ENCODE assay signal across 18 mouse cellular contexts in the genomic region with DNA sequence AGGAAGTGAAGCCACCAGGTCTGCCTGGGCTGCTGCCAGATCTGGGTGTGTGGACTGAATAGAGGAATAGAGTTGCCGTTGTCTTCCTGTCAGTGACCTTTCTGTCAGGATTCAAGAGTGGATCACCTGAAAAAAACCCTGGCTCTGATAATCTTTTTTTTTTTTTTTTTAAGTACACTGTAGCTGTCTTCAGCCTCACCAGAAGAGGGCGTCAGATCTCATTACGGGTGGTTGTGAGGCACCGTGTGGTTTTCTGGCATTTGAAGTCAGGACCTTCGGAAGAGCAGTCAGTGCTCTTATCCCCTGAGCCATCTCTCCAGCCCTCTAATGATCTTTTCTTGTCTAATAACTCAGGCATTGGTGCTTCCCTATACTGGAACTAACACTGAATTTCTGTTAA. TPM values are rescaled to one million over a fixed set of nuclear protein-coding genes. Genes with fewer than 3 reads are reported as not detected.
DNase-seq lines count a peak whose midpoint lies in the region; ATAC-seq and TF ChIP-seq lines count a peak whose summit lies in the region.
"Had no signal": no experiment of that assay in that cellular context is flagged by ENCODE, and none has a peak within 500 bp of the region (broad histone marks: within the 10 kb centered on the region; RNA-seq: fewer than 3 reads in every experiment).

No protein-coding gene starts in this region.

- no peak for DNase-seq in forebrain, postnatal 0 days
- no peak for DNase-seq in forebrain, embryonic 11.5 days (ENCODE audit: low spot score)
- DNase-seq in liver, embryonic 14.5 days (ENCODE audit: low read depth in 3 of 3, low spot score in 3 of 3), result no peak
- DNase-seq in ES-CJ7 (ENCODE audit: low read depth, low spot score), result peak; percentile 59
- peak; percentile 27 for DNase-seq in naive thymus-derived CD4-positive, alpha-beta T cell, adult 2 months (ENCODE audit: low read depth)
- DNase-seq in cerebellum, postnatal 25 days, result no peak
- DNase-seq: adrenal gland, postnatal 10 days; gastrocnemius, postnatal 10 days; heart, postnatal 4 days; right cerebral cortex, postnatal 25 days; thymus, postnatal 25 days had no signal

- no peak overlapping the region for H3K4me2 ChIP-seq in forebrain, postnatal 0 days (ENCODE audit: low read depth)
- no peak overlapping the region for H3K4me2 ChIP-seq in forebrain, embryonic 11.5 days (ENCODE audit: low read depth, low read length, severe bottlenecking)
- H3K4me2 ChIP-seq in liver, embryonic 14.5 days (ENCODE audit: low read depth), result no peak overlapping the region
- no peak overlapping the region for H3K4me2 ChIP-seq in liver, embryonic 12.5 days
- no peak overlapping the region for H3K4me2 ChIP-seq in forebrain, embryonic 12.5 days
- H3K4me2 ChIP-seq: embryonic facial prominence, embryonic 15.5 days; heart, embryonic 12.5 days; limb, embryonic 13.5 days; midbrain, embryonic 11.5 days had no signal

- no peaks in the 10 kb centered on the region for H3K27me3 ChIP-seq in forebrain, postnatal 0 days (ENCODE audit: insufficient read depth, low read length)
- H3K27me3 ChIP-seq in forebrain, embryonic 11.5 days (ENCODE audit: control insufficient read depth, insufficient read depth, low read length), result no peaks in the 10 kb centered on the region
- no peaks in the 10 kb centered on the region for H3K27me3 ChIP-seq in liver, embryonic 14.5 days (ENCODE audit: control insufficient read depth, insufficient read depth, low read length)
- no peaks in the 10 kb centered on the region for H3K27me3 ChIP-seq in liver, embryonic 12.5 days (replicated peaks)
- H3K27me3 ChIP-seq in forebrain, embryonic 12.5 days, result no peaks in the 10 kb centered on the region
- H3K27me3 ChIP-seq: embryonic facial prominence, embryonic 15.5 days; heart, embryonic 12.5 days; limb, embryonic 13.5 days had no signal

- H3K4me3 ChIP-seq in forebrain, postnatal 0 days (ENCODE audit: low read depth, low read length), result no peak overlapping the region
- no peak overlapping the region for H3K4me3 ChIP-seq in forebrain, embryonic 11.5 days (ENCODE audit: low read depth, low read length)
- no peak overlapping the region for H3K4me3 ChIP-seq in liver, embryonic 14.5 days (ENCODE audit: insufficient read depth in 1 of 2, low read depth in 2 of 2, low read length in 2 of 2)
- H3K4me3 ChIP-seq in liver, embryonic 12.5 days, result no peak overlapping the region
- no peak overlapping the region for H3K4me3 ChIP-seq in forebrain, embryonic 12.5 days (replicated peaks)
- H3K4me3 ChIP-seq: embryonic facial prominence, embryonic 15.5 days; heart, embryonic 12.5 days; limb, embryonic 13.5 days had no signal

- H3K36me3 ChIP-seq in forebrain, postnatal 0 days (ENCODE audit: insufficient read depth), result peaks cover 85% of the 10 kb centered on the region
- peaks cover 9% of the 10 kb centered on the region for H3K36me3 ChIP-seq in forebrain, embryonic 11.5 days (ENCODE audit: control insufficient read depth, insufficient read depth, low read length)
- H3K36me3 ChIP-seq in liver, embryonic 14.5 days (replicated peaks; ENCODE audit: control insufficient read depth, insufficient read depth, low read depth), result peaks cover 61% of the 10 kb centered on the region
- H3K36me3 ChIP-seq in liver, embryonic 12.5 days, result peaks cover 94% of the 10 kb centered on the region
- peaks cover 75% of the 10 kb centered on the region for H3K36me3 ChIP-seq in forebrain, embryonic 12.5 days (replicated peaks)

- H3K9me3 ChIP-seq in forebrain, postnatal 0 days (ENCODE audit: low read length), result no peaks in the 10 kb centered on the region
- no peaks in the 10 kb centered on the region for H3K9me3 ChIP-seq in forebrain, embryonic 11.5 days (ENCODE audit: control insufficient read depth, low read length)
- no peaks in the 10 kb centered on the region for H3K9me3 ChIP-seq in liver, embryonic 14.5 days (ENCODE audit: control insufficient read depth, low read length)
- H3K9me3 ChIP-seq in liver, embryonic 12.5 days (replicated peaks), result no peaks in the 10 kb centered on the region
- H3K9me3 ChIP-seq in forebrain, embryonic 12.5 days, result no peaks in the 10 kb centered on the region
- H3K9me3 ChIP-seq: embryonic facial prominence, embryonic 15.5 days; heart, embryonic 12.5 days; limb, embryonic 13.5 days had no signal

- H3K9ac ChIP-seq in forebrain, postnatal 0 days, result no peak overlapping the region
- H3K9ac ChIP-seq in forebrain, embryonic 11.5 days (ENCODE audit: low read length), result no peak overlapping the region
- H3K9ac ChIP-seq in liver, embryonic 14.5 days (replicated peaks), result no peak overlapping the region
- H3K9ac ChIP-seq in liver, embryonic 12.5 days, result no peak overlapping the region
- no peak overlapping the region for H3K9ac ChIP-seq in forebrain, embryonic 12.5 days
- H3K9ac ChIP-seq: embryonic facial prominence, embryonic 15.5 days; heart, embryonic 12.5 days; limb, embryonic 13.5 days had no signal

- 59% methylated on average over 5 of the region's 5 CpGs for whole genome bisulfite sequencing in forebrain, postnatal 0 days
- 73% methylated on average over 5 of the region's 5 CpGs for WGBS in forebrain, embryonic 11.5 days
- WGBS in liver, embryonic 14.5 days (ENCODE audit: insufficient replicate concordance), result 62% methylated on average over 5 of the region's 5 CpGs
- WGBS in liver, embryonic 12.5 days (ENCODE audit: insufficient replicate concordance), result 65% methylated on average over 5 of the region's 5 CpGs
- WGBS in forebrain, embryonic 12.5 days, result 69% methylated on average over 5 of the region's 5 CpGs

- no peak for TF ChIP-seq EP300 in liver, embryonic 14.5 days (IDR thresholded peaks at IDR 0.05; ENCODE audit: low read depth)

- peak; percentile 34 for TF ChIP-seq CTCF in forebrain, postnatal 0 days (IDR thresholded peaks at IDR 0.05; ENCODE audit: low read depth)
- peak; percentile 41 for TF ChIP-seq CTCF in liver, embryonic 14.5 days (IDR thresholded peaks at IDR 0.05; ENCODE audit: low read depth)

- H3K27ac ChIP-seq in forebrain, postnatal 0 days (ENCODE audit: low read depth, low read length), result no peak overlapping the region
- H3K27ac ChIP-seq in forebrain, embryonic 11.5 days (ENCODE audit: low read depth, low read length), result no peak overlapping the region
- no peak overlapping the region for H3K27ac ChIP-seq in liver, embryonic 14.5 days
- no peak overlapping the region for H3K27ac ChIP-seq in liver, embryonic 12.5 days
- no peak overlapping the region for H3K27ac ChIP-seq in forebrain, embryonic 12.5 days
- H3K27ac ChIP-seq: embryonic facial prominence, embryonic 15.5 days; limb, embryonic 13.5 days had no signal

- ATAC-seq in forebrain, postnatal 0 days, result no peak
- ATAC-seq in forebrain, embryonic 11.5 days (replicated peaks; ENCODE audit: low FRiP score), result no peak
- ATAC-seq in liver, embryonic 14.5 days (ENCODE audit: insufficient read depth), result no peak
- no peak for ATAC-seq in liver, embryonic 12.5 days
- no peak for ATAC-seq in forebrain, embryonic 12.5 days (ENCODE audit: low FRiP score)
- ATAC-seq: forebrain, embryonic 14.5 days had no signal

- no peaks in the 10 kb centered on the region for H3K4me1 ChIP-seq in forebrain, postnatal 0 days (ENCODE audit: insufficient read depth)
- H3K4me1 ChIP-seq in forebrain, embryonic 11.5 days (replicated peaks; ENCODE audit: control insufficient read depth, insufficient read depth, low read length), result no peaks in the 10 kb centered on the region
- H3K4me1 ChIP-seq in liver, embryonic 14.5 days (replicated peaks; ENCODE audit: control insufficient read depth in 2 of 2, insufficient read depth in 2 of 2, low read length in 1 of 2), result no peaks in the 10 kb centered on the region
- 0 out of 2 replicates have a peak, but pooled peaks cover 3% of the 10 kb centered on the region for H3K4me1 ChIP-seq in liver, embryonic 12.5 days
- no peaks in the 10 kb centered on the region for H3K4me1 ChIP-seq in forebrain, embryonic 12.5 days
- H3K4me1 ChIP-seq: heart, embryonic 12.5 days; limb, embryonic 13.5 days had no signal

RNA-seq across cellular contexts. Expression of a gene that starts 12.1 kb away (rescaled TPM):
- 12.7 and 14.8 TPM in 2 replicates for total RNA-seq in forebrain, postnatal 0 days (2014; rRNA removed)
- 1.2 and 1.8 TPM in 2 replicates for polyA plus RNA-seq in forebrain, postnatal 0 days (2015; fragmentation: Nextera tagmentation; extraction: Ambion mirVana)
- polyA plus RNA-seq in forebrain, embryonic 11.5 days (2014; fragmentation: Nextera tagmentation; extraction: Ambion mirVana), result 9.6 and 10.7 TPM in 2 replicates
- polyA plus RNA-seq in liver, embryonic 14.5 days (2012; rRNA removed), result 4.3 and 4.9 TPM in 2 replicates
- polyA plus RNA-seq in liver, embryonic 14.5 days (2014; fragmentation: Nextera tagmentation; extraction: Ambion mirVana), result 2.9 and 3.6 TPM in 2 replicates
- polyA plus RNA-seq in liver, embryonic 12.5 days (2016; fragmentation: Nextera tagmentation; extraction: Ambion mirVana), result 5.9 and 7.2 TPM in 2 replicates
- 6.5 and 7.7 TPM in 2 replicates for polyA plus RNA-seq in forebrain, embryonic 12.5 days (2016; fragmentation: Nextera tagmentation; extraction: Ambion mirVana)

RNA-seq across cellular contexts. Expression of a gene that starts 12.2 kb away (rescaled TPM):
- total RNA-seq in forebrain, postnatal 0 days (2014; rRNA removed), result 33.3 and 39.8 TPM in 2 replicates
- polyA plus RNA-seq in forebrain, postnatal 0 days (2015; fragmentation: Nextera tagmentation; extraction: Ambion mirVana), result 24.4 and 26.7 TPM in 2 replicates
- polyA plus RNA-seq in forebrain, embryonic 11.5 days (2014; fragmentation: Nextera tagmentation; extraction: Ambion mirVana), result 45.9 and 47.6 TPM in 2 replicates
- polyA plus RNA-seq in liver, embryonic 14.5 days (2012; rRNA removed), result 21.1 and 21.2 TPM in 2 replicates
- 28.7 and 32.6 TPM in 2 replicates for polyA plus RNA-seq in liver, embryonic 14.5 days (2014; fragmentation: Nextera tagmentation; extraction: Ambion mirVana)
- 47.2 and 48.0 TPM in 2 replicates for polyA plus RNA-seq in liver, embryonic 12.5 days (2016; fragmentation: Nextera tagmentation; extraction: Ambion mirVana)
- polyA plus RNA-seq in forebrain, embryonic 12.5 days (2016; fragmentation: Nextera tagmentation; extraction: Ambion mirVana), result 38.7 and 39.8 TPM in 2 replicates

RNA-seq across cellular contexts. Expression of a gene that starts 50.5 kb away (rescaled TPM):
- total RNA-seq in forebrain, postnatal 0 days (2014; rRNA removed), result 33.7 and 35.4 TPM in 2 replicates
- 8.3 and 10.4 TPM in 2 replicates for polyA plus RNA-seq in forebrain, postnatal 0 days (2015; fragmentation: Nextera tagmentation; extraction: Ambion mirVana)
- 24.2 and 24.3 TPM in 2 replicates for polyA plus RNA-seq in forebrain, embryonic 11.5 days (2014; fragmentation: Nextera tagmentation; extraction: Ambion mirVana)
- 71.8 and 83.0 TPM in 2 replicates for polyA plus RNA-seq in liver, embryonic 14.5 days (2012; rRNA removed)
- 129 and 144 TPM in 2 replicates for polyA plus RNA-seq in liver, embryonic 14.5 days (2014; fragmentation: Nextera tagmentation; extraction: Ambion mirVana)
- 191 and 196 TPM in 2 replicates for polyA plus RNA-seq in liver, embryonic 12.5 days (2016; fragmentation: Nextera tagmentation; extraction: Ambion mirVana)
- 16.1 and 17.3 TPM in 2 replicates for polyA plus RNA-seq in forebrain, embryonic 12.5 days (2016; fragmentation: Nextera tagmentation; extraction: Ambion mirVana)

Comparison
In these comparisons a context has a peak if more than half of its experiments do, and no peak if none do; other contexts are left out.
1. DNase-seq: peak in ES-CJ7 (single experiment) and naive thymus-derived CD4-positive, alpha-beta T cell, adult 2 months (single experiment); none in forebrain, postnatal 0 days (single experiment), forebrain, embryonic 11.5 days (single experiment), liver, embryonic 14.5 days (0 of 3) and cerebellum, postnatal 25 days (0 of 2).